18 mouse cellular contexts compared by ENCODE assay signal in the genomic region with DNA sequence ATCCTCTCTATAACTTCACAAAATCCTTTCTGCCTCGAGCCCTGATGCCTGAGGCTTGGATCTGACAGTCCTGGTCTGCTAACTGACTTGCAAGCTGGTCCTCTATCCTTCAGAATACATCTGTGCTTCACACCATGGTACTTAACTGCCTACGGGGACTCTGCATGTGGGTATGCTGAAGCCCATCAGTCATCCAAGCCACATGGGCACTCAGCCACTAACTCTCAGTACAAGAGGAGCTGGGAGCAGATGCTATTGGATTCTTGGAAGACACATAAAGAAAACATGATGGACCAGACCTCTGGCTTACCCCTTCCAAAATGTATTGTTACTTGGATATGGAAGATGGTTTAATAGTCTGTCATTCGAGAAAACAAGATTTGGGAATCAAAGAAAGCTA.
"Had no signal": no experiment of that assay in that cellular context is flagged by ENCODE, and none has a peak within 500 bp of the region (broad histone marks: within the 10 kb centered on the region; RNA-seq: fewer than 3 reads in every experiment).

No protein-coding gene starts in this region.

- DNase-seq: lung, adult 18-20 months; lung, embryonic 14.5 days; lung, postnatal 10 days; lung, postnatal 4 days; retina, postnatal 1 day; right cerebral cortex, adult 18-20 months; right cerebral cortex, postnatal 25 days; right cerebral cortex, postnatal 4 days; spleen, adult 18-20 months; thymus, adult 18-20 months; thymus, postnatal 14 days; thymus, postnatal 36 days had no signal

- H3K27me3 ChIP-seq: midbrain, embryonic 13.5 days; midbrain, embryonic 15.5 days; neural tube, embryonic 13.5 days; neural tube, embryonic 15.5 days had no signal

- ATAC-seq: midbrain, embryonic 13.5 days; midbrain, embryonic 15.5 days had no signal

- H3K9me3 ChIP-seq: midbrain, embryonic 13.5 days; midbrain, embryonic 15.5 days; neural tube, embryonic 13.5 days had no signal

- H3K9ac ChIP-seq: lung, embryonic 14.5 days; midbrain, embryonic 13.5 days; midbrain, embryonic 15.5 days; neural tube, embryonic 13.5 days; neural tube, embryonic 15.5 days had no signal

- H3K4me1 ChIP-seq: midbrain, embryonic 13.5 days; midbrain, embryonic 15.5 days had no signal

- H3K4me3 ChIP-seq: midbrain, embryonic 13.5 days; midbrain, embryonic 15.5 days; myocyte; neural tube, embryonic 13.5 days; neural tube, embryonic 15.5 days had no signal

- H3K4me2 ChIP-seq: lung, embryonic 14.5 days; midbrain, embryonic 11.5 days; midbrain, embryonic 13.5 days; midbrain, embryonic 15.5 days; neural tube, embryonic 13.5 days; neural tube, embryonic 15.5 days had no signal

- H3K27ac ChIP-seq: midbrain, embryonic 13.5 days; midbrain, embryonic 15.5 days; neural tube, embryonic 13.5 days; neural tube, embryonic 15.5 days had no signal

- H3K36me3 ChIP-seq: midbrain, embryonic 13.5 days; midbrain, embryonic 15.5 days; neural tube, embryonic 13.5 days; neural tube, embryonic 15.5 days had no signal
